Mouse (Mus musculus): ENCODE measurements around the gene Olfr912.

Olfr912 gene

DNA sequence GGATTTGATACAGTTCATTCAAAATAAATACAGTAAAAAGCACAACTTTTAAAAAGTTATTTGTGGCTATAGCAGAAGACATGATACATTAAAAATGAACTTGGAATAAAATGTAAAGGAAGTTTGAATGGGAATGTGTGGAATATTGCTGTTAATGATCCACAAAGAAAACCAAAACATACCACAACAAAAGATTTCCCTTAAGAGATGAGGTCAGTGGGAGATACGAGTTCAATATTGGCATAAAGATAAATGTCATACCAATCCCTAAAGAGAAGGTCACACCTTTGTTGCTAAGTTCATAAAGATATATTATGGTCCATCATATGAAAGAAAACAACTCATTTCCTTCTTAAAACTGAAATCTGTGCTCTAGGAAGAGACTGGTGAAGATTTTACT is at the start of gene Olfr912:
Gene Olfr912, plus strand, starts transcription at position 301 of the 400 bp plus-strand sequence.
- DNase-seq (ENCODE audit: low read depth, low spot score), result no peak

- no peak for DNase-seq (ENCODE audit: low read depth, low spot score)
Observed at GRCm38 (mm10) chr9:38537549-38537948, 42.4 kb upstream of the Olfr912 start, which contains the start of gene Olfr910. Olfr910 (plus strand) TSS chr9:38537849.

GRCm38 (mm10) chr9:38591056-38591455 is 11.1 kb downstream of the Olfr912 start:
- no peak for DNase-seq (ENCODE audit: low read depth, low spot score)

- no peak for DNase-seq (ENCODE audit: low read depth, low spot score)
Observed at GRCm38 (mm10) chr9:38592459-38592858, 12.5 kb downstream of the Olfr912 start, which contains the start of gene Olfr913. Olfr913 (plus strand) TSS chr9:38592759.

- DNase-seq (ENCODE audit: low read depth, low spot score), result no peak
Observed at GRCm38 (mm10) chr9:38604802-38605201, 24.8 kb downstream of the Olfr912 start, which contains the start of gene Olfr914. Olfr914 (plus strand) TSS chr9:38605102.

DNA sequence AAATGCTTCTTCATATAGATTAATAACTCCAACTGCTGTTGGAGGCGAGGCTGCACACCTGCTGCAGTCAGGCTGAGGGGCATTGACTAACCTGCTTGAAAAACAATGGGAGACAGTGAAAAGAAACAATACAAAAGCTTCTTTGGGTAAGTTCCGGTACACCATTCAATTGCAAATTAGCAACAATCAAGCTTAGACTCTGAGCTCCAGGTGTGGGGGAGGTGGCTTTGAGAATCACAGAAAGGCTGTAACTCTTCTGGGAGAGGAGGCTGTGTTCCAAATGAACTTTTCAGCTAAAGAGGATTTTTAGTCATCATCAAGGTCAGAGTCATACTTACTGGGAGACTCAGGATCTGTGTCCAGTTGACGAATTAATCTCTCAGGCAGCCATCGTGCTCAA is 52.4 kb downstream of the Olfr912 start:
- DNase-seq (ENCODE audit: low read depth, low spot score), result no peak
